Mouse (Mus musculus) thymus, postnatal 36 days (tissue): ENCODE data around the gene Hk3.
A peak's percentile ranks its signal among the peaks of the same experiment; 100 is the strongest.

Source experiments
- DNase-seq, 2 experiments: peaks; one replicate each; pipeline ENCODE4 v3.0.0; 2022; ENCODE audit warnings: mixed read lengths in 2 of 2

Hk3 gene

DNA sequence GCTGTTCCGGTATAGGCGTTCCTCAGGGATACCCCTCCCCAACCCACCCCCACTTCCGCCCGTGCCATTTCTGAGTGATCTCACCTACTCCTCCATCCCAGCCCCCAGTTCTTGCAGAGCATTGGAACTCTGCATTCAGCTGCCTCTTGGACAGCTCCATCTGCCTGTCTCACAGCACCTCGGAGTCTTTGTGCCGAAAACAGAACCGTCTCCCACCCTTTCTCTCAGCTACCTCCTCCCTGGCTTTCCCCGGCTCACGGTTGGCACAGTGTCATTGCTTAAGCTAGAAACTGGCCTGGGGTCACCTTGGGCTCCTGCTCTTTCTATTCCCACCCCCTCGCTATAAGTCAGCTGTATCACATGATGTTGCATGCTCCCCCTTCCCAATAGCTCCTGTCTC, 20.8 kb downstream of the Hk3 start:
- DNase-seq = no peak

GRCm38 (mm10) chr13:54997568-54997967, 23.6 kb downstream of the Hk3 start:
- DNase-seq = no peak

- DNase-seq = no peak
These were observed 26.0 kb downstream of the Hk3 start for GRCm38 (mm10) chr13:54995161-54995560.

GRCm38 (mm10) chr13:54994576-54994975, 26.6 kb downstream of the Hk3 start:
- DNase-seq = no peak

- no peak for DNase-seq
These were observed 29.0 kb downstream of the Hk3 start for GRCm38 (mm10) chr13:54992215-54992614.

GRCm38 (mm10) chr13:54988181-54988760, 32.9 kb downstream of the Hk3 start:
- no peak for DNase-seq

GRCm38 (mm10) chr13:54987405-54987804, 33.8 kb downstream of the Hk3 start:
- no peak for DNase-seq

DNA sequence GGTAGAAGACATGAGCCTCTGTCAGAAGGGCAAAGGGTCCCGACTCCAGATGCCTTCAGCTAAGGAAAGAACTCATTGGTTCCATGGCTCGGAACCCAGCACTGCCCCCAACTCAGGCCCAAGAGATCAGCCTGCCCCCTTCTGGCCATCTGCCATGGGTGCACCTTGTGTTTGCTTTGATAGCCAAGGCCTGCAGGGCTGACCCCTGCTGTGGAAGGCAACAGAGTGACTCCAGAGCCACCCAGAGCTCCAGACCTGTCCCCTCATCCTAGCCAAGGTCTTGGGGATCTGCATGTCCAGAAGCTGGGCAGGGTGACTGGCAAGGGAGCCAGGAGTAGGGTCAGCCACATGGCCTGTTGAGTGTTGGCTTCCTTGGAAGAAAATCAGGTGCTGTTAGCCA, 37.6 kb downstream of the Hk3 start:
- DNase-seq = no peak

DNA sequence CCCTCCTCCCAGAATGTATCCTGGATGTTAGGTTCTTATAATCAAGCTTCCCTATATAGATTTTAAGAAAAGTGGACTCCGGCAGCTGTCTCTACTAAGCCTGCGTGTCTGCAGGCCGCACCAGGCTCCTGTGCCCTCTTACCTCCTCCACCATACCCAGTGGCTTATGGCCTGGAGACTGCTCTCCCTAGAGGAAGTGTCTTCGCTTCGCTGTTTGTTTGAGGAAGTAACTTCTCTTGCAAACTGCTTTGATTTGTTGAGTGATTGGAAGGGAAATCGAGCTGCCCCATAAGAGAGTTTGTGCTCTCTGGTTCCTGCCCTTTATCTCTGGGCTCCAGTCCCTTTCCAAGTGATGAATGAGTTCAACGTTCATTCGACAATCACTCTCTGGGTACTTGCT, 38.2 kb downstream of the Hk3 start:
- no peak for DNase-seq

DNA sequence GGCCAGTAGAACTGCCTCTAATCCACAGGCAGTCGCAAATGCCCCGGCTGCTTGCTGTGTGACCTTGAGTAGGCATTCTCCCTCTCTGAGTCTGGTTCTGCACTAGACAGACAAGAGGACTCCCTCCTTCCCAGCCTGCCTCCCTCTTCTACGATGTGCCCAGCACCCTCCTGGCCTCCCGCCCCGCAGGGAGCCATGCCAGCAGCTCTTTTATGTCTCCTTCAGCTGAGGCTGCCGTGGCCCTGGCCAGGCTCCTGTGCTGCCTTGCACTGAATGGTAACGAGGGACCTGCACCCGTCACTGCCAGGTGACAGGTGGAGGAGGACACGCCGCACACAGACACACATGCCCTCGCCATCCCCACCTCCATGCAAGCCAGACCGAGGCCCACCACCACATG, 40.2 kb downstream of the Hk3 start:
- DNase-seq = no peak

DNA sequence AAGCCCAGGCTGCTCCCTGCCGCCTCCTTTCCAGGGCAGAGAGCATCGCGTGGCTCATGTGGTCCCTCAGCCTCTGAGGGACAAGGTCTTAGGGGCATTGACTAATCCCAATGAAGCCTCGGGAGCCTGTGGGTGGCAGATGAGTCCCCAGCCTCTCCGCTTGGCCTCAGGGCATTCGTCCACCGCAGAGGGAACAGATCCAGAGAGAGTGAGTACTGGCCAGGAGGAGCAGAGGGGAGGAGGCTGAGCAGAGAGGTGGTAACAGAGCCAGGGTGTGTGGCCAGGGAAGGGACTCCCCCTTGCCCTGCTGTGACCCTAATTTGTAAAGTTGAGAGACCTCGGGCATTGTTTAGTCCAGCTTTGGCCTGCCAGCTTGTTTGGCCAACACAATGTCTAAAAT, 42.4 kb downstream of the Hk3 start:
- no peak for DNase-seq

DNA sequence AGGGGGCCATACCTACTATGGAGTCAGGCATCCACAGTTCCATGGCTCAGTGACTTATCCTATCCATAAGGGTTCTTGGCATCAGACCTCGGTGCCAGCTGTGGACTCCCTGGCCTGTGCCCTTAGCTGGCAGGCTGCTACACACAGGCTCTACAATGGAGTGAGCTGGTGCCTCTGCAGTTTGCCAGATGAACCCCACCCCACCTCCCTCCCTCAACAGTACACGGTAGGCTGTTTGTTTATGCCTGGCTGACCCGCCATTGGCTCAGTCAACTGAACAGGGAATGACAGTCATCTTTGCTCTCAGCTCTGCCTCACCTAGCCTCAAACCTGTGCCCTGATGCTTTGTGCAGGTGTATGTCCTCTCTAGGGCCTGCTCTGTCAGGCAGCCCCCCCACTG, 45.6 kb downstream of the Hk3 start:
- DNase-seq = no peak

DNA sequence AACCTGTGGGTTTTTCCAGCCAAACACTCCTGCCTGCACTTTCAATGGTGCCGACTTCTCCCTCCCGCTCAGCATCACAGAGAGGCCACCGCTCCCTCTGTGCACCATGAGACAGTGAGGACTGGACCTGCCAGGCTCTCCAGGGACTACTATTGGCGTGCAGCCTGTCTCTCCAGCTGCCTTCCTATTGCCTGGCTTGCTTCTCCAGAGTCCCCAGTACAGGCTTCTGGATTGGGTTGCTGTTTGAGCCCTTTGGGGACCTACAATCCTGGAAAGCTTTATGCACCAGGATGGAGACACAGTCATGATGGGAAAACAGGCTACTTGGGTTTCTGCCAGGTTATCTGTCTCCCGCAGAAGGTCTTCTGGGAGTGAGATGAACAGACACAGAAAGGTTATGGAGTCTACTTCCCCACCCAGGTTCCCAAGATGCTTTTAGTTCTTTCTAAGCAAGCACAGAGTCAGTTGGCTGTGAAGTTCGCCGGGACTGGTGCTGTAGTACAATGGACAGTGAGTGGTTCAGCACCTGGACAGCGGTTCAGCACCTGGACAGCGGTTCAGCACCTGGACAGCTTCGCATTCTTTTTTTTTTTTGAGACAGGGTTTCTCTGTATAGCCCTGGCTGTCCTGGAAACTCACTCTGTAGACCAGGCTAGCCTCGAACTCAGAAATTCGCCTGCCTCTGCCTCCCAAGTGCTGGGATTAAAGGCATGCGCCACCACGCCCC, 50.5 kb downstream of the Hk3 start:
- peak in 1 of 2 experiments; percentile 15 for DNase-seq

- DNase-seq = no peak
These were observed 51.7 kb downstream of the Hk3 start for GRCm38 (mm10) chr13:54969513-54969912.

GRCm38 (mm10) chr13:54968636-54969035, 52.5 kb downstream of the Hk3 start:
- no peak for DNase-seq

- no peak for DNase-seq
These were observed 53.7 kb downstream of the Hk3 start for GRCm38 (mm10) chr13:54967501-54967900.

DNA sequence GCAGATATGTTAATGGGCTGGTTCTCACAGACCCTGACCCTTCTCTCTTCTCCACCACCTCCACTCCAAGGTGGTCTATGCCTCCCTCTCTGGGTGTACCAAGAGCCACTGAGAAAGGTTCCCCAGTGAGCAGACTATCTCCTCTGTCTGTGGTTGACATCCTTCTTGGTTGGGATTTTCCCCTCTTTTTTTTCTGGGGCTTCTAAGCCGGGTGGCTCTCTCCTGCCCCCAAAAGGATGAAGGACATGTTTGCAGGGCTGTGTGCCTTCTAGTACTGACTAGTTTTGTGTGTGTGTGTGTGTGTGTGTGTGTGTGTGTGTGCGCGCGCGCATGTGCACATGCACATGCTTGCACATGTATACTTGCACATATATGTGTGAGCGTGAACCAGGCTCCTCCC, 55.9 kb downstream of the Hk3 start:
- no peak for DNase-seq

DNA sequence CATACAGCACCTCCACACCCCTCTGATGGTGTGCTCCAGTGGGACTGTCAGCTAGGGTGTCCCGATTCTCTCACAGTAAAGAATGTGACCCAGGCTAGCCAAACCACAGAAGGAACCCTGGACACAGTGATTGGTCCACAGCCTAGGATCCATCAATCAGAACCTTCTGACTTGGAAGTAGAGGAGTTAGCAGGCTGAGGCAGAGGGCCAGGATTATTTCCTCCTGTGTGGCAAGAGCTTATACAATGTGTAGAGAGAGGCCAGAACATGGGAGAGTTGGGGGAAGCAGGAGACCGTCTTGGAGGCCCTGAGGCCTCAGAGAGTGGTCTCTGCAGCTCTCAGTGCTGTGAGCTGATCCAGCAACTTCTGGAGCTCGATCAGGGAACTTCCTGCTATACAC, 60.7 kb downstream of the Hk3 start:
- no peak for DNase-seq

DNA sequence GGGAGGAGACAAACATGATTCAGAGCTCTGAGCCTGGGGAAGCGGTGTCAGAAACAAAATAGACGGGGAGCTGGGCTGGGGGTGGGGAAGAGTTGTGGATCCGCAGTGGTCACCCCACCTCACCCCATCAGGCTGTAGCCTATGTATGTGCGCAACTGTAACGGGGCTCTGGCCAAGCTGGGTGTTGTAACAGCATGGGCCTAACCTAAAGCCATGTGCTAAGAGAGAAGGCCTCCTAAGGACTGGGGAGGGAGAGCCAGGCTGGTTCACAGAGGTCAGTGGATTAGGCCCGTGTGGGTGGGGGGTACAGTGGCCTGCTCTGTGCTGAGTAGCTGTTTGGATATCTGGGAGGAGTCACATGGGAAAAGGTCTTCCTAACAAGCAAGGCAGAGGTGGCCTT, 61.3 kb downstream of the Hk3 start:
- no peak for DNase-seq

DNA sequence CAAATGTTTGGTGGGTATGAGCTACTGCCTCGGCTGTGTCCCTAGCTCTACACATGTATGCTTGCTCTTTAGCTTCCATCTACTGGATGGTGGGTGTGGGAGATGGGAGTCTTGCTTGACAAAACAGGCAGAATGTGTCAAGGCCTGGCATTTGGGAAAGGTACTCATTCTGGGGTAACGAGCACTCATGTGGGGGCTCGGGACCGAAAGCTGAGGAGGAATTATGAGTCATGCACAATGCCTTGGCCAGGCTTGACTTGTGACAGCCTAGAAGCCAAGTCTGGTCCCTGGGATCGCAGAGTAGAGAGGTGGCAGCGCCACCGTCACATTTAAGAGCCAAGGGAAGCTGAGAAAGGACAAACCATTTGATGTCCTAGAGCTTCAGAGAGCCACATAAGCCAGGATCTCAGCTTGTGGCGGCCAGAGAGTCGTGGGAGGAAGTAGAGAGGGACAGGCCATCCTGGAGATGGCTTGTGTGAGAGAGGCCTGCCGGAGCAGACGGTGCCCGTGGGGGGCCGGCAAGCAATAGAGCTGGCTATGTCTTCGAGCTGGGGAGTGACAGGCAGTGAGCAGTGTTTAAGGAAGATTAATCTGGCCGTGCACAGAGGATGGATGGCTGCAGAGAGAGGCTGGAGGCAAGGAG, 62.0 kb downstream of the Hk3 start:
- no peak for DNase-seq

- no peak for DNase-seq
These were observed 63.9 kb downstream of the Hk3 start for GRCm38 (mm10) chr13:54957281-54957680.
